Mouse (Mus musculus): ENCODE results near the gene Prrt1.

The Prrt1 gene

DNA sequence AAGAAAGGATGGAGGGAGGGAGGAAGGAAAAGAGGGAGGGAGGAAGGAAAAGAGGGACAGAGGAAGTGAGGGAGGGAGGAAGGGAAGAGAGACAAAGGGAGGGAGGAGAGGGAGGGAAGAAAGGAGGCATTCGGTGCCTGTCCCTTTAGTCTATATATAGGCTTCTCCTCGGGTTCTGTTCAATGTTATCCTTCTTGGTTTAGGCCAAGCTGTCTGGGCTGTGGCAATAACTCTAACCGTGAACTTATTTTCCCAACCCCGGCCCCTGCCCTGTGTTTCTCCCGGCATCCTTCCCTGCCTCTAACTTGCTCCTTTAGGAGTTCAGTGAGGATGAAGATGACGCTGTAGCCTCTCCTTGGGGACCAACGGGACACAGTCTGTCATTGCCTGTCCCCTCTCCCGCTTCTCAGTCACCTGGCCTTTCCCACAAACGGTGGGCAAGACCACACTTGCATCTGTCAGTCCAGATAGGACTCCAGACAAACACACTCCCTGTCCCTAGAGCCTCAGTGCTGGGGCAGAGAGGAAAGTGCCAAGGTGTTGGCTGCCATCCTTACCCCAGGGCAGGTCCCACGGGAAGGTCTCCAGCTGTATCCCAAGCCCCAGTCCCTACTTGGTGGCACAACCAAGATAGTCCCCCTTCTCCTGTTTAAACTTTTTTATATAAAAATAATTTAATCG is 45.3 kb downstream of the Prrt1 start:
- DNase-seq: no peak

DNA sequence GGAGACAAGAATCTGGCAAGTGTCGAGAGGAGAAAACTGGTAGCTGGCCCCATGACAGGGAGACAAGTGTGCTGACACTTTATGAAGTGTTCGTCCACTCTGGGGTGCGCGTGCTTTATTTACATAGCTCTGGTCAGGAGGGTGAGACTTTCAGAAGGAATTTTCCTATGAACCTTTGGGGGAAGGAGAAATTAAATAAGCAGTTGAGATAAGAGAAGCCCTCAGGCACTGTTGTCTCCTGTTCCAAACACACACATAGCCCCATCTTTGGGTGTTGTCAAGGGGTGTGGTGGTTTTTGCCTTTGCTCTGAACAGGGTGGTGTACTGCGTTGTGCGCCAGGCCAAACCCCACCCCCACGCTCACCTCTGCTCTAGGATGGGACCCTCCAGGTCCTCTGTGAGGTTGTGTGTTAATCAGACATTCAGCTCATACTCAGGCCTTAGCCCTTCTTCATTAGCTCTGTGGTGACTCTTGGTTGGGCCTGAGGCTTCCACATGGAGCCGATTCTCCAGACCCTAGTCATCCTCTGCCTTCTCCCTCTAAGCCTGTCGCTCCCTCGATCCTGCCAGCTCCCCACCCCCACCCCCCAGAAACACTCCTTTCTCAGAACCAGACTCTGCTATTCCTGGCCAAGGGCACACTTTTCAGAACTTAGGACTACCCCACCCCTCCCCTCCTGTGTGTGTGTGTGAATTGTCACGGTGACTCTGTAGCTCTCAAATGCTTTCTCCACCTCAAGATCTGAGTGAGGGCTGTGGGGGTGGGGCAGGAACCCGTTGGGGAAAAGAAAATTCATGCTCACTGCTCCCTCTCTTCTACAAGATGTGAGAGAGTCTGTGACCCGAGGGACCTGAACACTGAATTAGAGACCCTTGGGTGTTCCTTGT is 46.1 kb downstream of the Prrt1 start:
- DNase-seq: no peak

DNA sequence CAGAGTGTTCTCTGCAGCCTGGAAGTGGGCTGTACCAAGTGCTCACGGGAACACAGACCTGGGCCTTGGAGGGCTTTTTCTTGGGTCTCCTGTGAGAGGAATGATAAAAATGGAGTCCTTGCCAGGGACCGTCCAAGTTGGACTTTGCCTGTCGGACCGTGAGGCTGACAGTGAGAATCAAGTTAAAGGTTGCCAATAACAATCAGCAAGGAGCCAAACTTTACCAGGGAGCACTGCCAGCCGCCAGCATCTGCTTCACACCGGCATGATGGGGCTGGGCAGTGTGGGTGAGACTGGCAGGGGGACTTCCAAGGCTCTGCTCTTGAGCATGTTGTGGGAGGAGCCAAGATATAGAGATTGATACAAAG is 46.7 kb downstream of the Prrt1 start:
- DNase-seq: no peak

DNA sequence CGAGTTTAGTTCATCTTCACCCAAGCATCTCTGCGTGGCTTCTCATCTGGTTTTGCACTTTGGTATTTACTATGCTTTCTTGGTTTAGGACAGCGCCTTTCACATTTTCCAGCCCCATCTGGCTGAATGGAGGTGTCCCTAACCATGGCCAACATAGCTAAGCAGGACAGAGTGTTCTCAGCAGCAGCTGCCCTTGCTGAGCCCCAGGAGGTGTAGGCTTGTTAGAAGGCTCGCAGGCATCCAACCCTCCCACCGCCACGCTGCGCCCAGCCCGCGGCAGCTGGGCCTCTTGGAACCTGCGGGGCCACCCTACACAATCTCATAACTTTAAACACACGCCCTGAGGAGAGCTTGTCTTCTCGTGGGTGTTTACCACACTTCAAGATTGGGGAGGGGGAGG is 47.3 kb downstream of the Prrt1 start:
- no peak for DNase-seq

DNA sequence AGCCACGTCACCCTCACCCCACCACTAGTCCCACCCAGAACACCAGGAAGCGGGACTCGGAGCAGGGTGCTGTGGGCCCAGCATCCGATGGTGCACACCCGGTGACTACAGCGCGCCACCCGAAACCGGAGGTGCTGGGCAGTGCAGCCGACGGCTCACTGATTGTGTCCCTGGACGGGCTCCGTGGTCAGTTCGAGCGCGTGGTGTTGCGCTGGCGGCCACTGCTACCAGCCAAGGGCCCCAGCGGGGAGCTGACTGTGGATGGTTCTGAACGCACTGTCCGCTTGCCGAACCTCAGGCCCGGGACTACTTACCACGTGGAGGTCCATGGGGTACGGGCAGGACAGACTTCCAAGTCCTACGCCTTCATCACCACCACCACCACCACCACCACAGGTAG is 50.9 kb downstream of the Prrt1 start:
- DNase-seq: no peak

DNA sequence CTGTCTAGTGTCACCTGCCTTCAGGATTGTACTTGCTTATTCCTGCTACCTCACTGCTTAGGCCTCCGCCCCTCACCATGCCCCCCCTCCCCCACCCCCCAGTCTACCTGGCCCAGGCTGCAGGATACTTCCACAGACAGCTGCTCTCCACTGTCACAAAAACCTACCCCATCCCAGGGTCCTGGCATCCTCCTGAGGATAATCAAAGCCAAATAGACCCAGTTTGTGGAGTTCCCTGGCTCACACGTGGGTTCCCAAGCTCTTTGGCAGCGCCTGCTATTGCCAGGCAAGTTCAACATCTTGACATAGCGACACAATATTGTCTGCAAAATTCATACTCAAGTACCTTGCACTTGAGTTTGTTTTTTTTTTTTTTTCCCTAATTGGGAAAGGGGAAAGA is 51.3 kb downstream of the Prrt1 start:
- no peak for DNase-seq

DNA sequence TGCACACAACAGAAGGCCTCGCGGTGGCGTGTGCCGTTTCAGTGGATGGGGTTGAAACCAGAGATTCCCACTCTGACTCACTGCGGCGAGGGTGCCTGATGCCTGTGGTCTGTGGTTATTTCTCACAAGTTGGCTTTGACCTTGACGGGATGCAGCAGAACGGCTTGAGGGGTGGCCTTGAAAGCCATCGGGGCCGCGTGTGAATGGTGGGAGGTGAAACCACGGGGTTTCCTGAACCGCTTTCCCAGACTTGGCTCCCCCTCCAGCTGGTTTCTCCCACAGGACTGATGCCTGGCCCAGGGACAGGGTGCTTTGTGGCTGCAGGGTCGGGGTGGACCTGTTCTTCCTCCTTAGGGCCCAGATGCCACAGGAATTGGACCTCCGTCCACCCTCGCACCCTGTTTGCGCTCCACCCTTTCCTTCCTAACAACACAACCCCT is 51.8 kb downstream of the Prrt1 start:
- no peak for DNase-seq

DNA sequence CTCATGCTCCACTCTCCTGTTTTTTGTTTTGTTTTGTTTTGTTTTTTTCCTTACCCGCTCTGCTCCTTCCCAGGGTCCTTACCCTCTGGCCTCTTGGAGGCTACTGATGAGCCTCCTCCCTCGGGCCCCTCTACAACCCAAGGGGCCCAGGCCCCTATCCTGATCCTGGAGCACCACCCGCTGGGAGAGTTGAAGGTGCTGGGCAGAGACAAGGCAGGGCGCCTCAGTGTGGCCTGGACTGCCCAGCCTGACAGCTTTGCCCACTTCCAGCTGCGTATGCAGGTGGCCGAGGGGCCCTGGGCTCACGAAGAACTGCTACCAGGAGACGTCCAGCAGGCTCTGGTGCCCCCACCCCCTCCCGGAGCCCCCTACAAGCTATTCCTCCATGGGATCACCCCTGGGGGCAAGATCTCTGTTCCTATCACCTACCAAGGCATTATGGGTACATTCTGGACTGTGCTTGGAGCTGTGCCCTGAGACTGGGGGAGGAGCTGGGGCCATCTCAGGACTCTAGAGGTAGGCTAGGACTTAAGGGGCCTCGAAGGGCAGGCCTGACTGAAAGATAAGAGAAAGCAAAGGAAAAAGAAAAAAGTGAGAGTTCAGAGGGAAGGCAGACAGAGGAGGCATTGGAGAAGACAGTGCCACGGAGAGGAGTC is 52.7 kb downstream of the Prrt1 start:
- no peak for DNase-seq

All from lung, postnatal 14 days (tissue).